Mouse (Mus musculus) lung, postnatal 36 days (tissue): ENCODE results near the gene Sirt4.
"Not testable (repeated sequence)": the region's sequence is repeated elsewhere in the genome, so short reads cannot be mapped to it uniquely, and the experiment has no call there.

Experiments used
- DNase-seq: peaks from one replicate; pipeline ENCODE4 v3.0.0; 2022; ENCODE audit warnings: mixed read lengths

Sirt4 gene

GRCm38 (mm10) chr5:115483947-115484920 lies at the start of gene Sirt4:
TSS of gene Sirt4 (minus strand) at chr5:115484725.
- DNase-seq, result peak; percentile 97

DNA sequence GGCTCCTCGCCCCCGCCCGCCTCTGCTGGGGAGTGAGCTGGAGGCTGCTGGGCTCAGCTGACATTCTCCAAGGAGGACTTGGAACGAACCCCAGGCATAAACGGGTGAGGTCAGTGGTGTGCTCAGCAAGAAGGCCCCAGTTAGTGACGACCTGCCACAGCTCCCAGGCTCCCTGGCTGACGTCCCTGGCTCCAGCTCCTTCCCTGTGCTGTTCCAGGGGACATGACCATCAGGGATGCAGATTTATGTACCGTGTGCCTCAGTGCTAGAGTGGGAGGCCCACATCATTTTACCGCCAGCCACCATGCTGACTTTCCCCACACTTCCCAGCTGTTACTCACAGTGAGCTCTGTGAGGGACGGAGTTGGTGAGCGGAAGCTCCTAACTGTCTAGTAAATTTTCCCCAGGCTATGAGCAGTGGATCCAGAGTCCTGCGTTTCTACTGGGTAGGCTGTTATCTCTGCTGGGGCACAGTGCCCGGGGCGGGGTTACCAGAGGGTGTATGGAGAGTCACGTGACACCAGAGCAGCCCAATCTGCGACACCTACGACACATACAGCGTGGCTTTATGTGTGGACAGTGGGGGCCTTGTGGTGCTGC lies 47.2 kb upstream of the Sirt4 start:
- DNase-seq, result peak; percentile 90

GRCm38 (mm10) chr5:115530447-115530809 lies 45.9 kb upstream of the Sirt4 start:
- DNase-seq, result no peak

DNA sequence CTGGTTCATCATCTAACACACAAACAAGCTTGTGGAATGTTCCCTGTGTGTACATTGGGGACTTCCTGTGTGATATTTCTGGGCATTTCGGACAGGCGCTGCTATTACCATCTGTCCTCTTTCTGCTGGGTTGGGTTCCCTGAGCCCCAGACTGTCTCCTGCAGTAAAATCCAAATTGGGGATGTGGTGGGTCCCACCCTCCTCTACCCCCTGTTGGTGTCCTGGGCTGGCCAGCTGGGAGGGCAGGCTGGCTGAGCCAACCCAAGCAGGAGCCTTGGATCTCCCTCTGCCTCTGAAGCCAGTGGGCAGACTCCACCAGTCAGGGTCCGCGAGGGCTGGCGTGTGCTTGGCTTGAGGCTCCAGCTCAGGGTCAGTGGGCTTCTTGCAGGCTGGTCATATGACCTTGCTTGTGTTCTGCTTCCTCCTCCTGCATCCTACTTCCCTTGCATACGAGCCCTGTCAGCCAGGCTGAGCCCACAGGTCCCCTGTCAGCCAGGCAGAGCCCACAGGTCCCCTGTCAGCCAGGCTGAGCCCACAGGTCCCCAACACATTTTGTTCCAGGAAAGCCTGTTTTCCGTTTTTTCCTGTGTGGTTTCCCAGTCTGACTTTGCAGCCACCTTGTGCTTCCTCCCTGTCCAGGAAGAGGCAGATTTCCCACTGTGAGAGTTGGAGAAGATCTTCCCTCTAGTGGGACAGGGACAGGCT lies 45.4 kb upstream of the Sirt4 start:
- no peak for DNase-seq

- DNase-seq, result no peak
These were observed 44.8 kb upstream of the Sirt4 start for GRCm38 (mm10) chr5:115529364-115529741.

GRCm38 (mm10) chr5:115528128-115528527 lies 43.6 kb upstream of the Sirt4 start:
- DNase-seq, result no peak

DNA sequence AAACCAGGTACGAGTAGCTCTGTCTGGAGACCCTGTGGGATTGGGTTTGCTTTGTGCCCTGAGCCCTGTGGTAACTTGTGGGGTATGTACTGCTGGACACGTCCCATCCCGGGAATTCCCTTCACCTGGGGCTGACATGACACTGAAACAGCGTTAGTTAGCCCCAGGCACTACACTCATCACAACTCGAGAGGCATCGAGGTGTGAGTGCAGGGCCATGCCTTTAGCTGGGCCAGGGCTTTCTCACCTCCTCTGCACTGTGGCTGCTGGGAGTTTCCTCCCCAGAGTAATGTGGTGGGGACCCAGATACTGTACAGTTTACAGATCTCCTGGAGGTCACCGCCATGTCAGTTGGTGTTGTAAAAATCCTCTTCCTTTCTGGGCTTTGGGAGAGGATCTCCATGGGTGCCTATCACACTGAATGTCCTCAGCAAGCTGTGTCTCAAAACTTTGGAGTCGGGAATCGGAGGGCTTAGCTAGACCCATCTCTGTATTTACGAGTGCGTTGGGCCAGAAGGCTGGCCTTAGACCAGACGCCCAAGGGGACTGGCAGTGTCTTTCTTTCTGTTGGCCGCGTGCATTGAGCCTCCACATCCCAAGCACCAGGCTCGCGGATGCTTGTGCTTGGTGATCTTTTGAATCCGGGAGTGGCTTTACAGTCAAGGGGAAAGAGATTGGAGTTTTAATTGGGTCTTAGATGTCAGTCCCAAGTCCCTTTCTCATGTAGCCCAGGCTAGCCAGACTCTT lies 42.1 kb upstream of the Sirt4 start:
- no peak for DNase-seq

GRCm38 (mm10) chr5:115525943-115526342 lies 41.4 kb upstream of the Sirt4 start:
- no peak for DNase-seq

DNA sequence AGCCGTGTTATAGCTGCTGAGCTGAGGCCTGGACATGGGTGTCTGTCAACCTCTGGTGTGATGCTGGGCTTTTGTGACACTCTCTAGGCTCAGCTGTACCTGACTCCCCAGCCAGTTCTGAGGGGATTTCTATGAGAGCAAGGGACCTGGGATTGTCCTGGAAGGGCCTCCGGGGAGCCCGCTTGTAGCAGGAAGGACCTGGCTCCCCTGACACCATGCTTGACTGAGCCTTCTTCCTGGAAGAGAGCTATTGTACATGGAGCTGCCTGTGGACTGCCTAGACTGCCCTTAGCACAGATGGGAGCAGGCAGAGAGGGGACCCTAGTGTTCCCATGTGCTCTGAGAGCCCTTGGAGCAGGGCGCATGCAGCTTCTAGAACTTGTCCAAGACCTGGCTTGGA lies 40.9 kb upstream of the Sirt4 start:
- no peak for DNase-seq

- DNase-seq, result no peak
These were observed 39.9 kb upstream of the Sirt4 start for GRCm38 (mm10) chr5:115524471-115524870.

DNA sequence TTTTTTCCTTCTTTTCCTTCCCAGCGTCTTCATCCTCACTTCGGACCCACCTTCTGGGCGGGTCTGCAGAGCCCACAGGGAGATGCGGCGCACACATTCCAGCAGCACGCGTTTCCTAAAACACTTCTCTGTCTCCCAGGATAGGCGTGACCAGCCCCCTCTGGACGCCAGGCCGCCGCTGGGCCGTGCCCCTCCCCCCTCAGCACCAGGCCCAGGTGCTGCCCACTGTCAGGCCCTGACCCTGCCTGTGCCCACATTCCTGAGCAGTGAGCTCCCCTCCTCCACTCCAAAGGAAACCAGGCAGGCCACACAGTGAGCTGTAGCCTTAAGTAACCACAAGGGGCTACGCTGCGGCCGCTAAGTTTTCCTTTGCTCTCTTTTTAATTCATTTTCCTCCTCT lies 39.4 kb upstream of the Sirt4 start:
- DNase-seq, result peak; percentile 74

GRCm38 (mm10) chr5:115522981-115523499 lies 38.5 kb upstream of the Sirt4 start:
- no peak for DNase-seq

GRCm38 (mm10) chr5:115522531-115522930 lies 38.0 kb upstream of the Sirt4 start:
- no peak for DNase-seq

GRCm38 (mm10) chr5:115521553-115522461 lies 37.3 kb upstream of the Sirt4 start:
- peak; percentile 84 for DNase-seq

DNA sequence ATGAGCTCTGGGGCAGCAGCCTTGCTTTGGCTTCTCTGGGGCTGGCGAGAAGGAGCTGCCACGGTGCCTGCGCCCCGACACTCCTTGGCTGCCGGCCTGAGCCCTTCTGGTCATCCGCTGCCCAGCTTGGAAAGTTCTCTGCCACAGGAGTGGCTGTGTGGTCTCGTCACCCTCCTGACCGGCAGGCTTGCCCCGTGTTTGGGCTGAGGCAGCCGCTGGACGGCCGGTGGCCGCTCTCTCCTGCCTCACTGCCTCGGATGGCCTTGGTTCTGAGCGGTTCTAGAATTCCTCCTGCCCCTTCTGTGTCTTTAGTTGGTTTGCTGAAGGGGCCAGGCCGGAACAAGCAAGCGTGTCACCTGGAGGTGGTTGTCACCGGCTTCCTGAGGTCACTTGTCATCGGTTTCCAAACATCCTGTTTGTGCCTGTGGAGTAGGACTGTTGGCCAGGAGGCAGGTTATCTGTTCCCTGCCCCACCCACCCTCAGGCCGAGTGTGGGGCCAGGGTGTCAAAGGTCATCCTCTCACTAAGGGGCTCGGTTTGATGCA lies 35.9 kb upstream of the Sirt4 start:
- DNase-seq, result no peak

DNA sequence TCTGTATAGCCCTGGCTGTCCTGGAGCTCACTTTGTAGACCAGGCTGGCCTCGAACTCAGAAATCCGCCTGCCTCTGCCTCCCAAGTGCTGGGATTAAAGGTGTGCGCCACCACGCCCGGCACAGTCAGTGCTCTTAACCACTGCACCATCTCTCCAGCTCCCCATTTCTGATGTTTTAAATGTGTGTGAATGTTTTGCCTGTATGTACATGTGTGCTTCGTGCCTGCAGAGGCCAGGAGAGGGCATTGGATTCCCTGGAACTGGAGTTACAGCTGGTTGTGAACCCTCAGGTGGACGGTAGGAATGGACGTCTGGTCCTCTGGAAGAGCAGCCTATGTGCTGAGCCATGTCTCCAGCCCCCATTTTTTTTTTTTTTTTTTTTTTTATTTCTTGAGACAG lies 33.7 kb upstream of the Sirt4 start:
- not testable (repeated sequence) for DNase-seq

DNA sequence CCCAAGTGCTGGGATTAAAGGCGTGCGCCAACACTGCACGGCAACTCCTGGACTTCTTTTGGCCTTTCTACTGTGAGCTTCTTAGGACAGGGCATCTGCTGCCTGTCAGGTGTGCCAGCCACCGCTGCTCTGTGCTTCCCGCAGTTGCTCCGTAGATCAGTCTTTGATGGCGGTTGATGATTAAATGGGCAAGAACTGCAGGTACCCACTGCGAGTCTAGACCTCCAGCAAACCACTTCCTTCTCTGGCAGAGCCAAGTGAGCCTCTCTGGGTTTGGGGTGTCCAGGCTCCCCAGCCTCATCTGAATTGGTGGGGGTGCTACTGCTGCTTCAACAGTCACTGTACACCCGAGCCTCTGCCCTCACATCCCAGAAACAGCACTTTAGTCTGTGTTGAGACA lies 33.0 kb upstream of the Sirt4 start:
- no peak for DNase-seq

- DNase-seq, result no peak
These were observed 32.4 kb upstream of the Sirt4 start for GRCm38 (mm10) chr5:115516908-115517307.

DNA sequence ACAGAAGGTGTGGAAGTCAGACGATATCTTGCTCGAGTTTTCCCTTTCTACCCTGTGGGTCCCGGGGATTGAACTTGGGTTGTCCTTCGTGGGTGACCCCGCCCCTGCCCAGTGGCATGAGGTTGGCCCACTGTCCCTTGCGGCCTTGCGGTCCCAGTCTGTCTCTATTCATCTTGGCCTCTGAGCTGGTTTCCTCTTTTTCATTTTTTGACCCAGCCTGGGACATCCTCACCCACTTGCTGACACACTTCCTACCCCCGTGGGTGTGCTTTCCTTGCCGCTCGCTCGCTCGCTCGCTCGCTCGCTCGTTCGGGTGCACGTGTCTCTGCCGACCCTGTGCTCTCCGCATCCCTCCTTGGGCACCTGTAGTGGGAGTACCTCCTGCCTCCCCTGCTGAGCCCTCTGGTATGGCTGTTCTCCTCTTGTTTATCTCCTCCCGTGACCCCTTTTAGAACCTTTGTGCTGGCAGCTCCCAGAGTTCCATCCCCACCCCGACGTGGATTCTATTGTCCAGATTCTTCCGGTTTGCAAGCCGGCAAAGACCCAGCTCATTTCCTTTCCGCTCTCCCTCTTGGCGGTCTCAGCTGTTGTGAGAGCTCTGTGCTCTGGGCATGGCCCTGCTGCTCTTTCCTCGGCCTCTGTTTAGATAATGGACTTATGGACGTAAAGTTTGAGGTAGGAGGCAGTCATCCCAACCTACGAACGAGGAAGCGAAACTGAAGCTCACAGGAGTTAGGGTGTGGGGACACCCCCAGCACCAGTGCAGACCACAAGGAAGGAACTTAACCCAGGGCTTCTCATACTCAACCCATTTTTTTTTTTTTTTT lies 31.8 kb upstream of the Sirt4 start:
- DNase-seq, result peak; percentile 85

DNA sequence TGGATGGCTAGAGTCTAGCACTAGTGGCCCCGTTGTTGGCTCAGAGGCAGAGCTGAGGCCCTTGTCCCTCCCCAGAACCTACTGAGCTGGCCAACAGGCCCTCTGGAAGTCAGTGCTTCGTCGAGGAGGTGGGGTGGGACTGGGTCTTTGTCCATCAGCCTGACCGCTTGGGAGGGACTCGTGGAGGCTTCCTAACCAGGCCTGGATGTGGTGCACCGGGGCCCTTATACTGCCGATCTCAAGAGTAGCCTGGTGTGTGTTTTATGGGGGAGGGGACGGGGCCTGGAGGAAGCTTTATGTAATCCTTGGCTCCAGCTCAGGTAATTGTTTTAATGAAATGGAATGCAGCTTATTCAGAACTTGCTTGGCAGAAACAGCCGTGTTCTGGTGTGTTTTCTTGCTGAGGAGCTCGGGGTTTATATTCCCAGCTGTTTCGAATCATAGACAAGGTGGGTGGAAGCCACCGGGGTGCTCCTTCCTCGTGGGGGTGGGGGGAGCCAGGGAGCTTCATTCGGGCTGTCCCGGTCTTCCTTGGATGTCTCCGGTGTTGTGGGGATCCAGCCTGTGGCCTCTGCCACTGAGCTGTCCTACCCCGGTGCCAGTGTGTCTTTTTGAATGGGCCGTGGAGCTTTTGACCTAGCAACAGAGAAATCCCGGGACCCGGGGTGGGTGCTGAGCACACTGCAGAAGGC lies 30.5 kb upstream of the Sirt4 start:
- DNase-seq, result peak; percentile 95
